Mouse (Mus musculus) left cerebral cortex, adult 18-20 months (tissue): ENCODE results near the gene Cox19. TPM values are rescaled to one million over a fixed set of nuclear protein-coding genes. Genes with fewer than 3 reads are reported as not detected.

Experiments used
- DNase-seq, 2 experiments: peaks; one replicate each; pipeline ENCODE4 v3.0.0; 2021 to 2022; ENCODE audit warnings: low spot score in 2 of 2, mixed read lengths in 1 of 2
- total RNA-seq, 2 experiments: library from RNA; stranded (reverse); gene quantifications; 2 replicates each; pipeline ENCODE4 v1.2.3; 2021

Gene Cox19
- total RNA-seq, 2 experiments from 2014 or later: 66.8 to 67.7 TPM

DNA sequence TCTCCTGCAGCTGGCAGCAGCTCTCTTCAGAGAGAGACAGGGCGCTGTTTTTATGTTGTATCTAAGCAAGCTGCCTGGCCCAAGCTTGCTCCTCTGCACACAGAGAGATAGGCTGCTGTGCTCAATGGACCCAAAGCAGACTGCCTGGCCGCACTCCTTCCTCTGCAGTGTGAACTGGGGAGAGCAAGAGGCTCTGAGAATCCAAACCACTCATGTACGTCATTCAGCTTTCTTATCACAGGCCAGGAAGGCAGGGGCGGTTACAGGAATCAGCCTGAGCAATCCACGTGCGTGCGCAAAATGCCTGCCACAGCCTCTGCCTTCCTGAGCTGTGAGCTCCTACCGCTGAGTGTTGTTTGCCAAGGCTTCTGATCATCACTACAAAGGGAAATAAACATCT, 31.5 kb upstream of the Cox19 start:
- DNase-seq: peak; percentile 58 to 72

DNA sequence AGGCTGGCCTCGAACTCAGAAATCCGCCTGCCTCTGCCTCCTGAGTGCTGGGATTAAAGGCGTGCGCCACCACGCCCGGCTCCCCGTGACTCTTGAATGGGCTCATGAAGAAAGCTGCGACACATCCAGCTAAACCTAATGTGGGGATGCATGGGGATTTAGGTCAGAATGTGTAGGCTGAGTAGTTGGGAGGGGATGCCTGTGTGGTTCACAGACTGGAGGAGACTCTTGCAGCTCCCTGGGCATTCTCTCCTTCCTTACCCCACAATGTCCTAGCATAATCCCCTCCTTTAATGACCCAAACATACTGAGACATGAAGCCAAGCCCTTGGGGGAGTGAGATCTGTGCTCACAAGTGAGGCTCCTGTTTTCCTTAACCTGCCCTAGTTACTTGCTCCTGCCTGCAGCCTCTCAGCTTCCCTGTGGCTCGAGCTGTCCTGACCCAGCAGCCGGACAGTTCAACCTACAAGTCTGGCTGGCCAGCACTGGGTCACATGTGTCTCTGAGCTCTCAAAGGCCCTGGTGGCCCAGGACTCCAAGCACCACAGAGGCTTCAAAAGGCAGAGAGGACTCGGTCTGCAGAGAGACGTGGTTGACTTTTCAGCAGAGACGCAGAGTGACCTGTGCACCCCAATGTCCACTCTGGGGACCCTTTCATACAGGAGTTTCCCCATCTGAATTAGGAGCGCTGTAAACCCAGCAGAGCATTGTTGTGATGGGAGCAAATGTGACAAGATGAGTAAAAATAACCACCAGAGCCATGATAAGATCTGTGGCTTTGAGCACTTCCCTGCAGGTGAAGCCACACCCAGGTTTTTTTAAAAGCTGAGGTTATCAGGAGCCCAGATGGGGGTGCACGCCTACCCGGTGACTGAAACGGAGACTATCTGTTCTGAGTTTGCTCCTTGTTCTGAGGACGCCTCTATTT, 30.6 kb upstream of the Cox19 start:
- DNase-seq: no peak

DNA sequence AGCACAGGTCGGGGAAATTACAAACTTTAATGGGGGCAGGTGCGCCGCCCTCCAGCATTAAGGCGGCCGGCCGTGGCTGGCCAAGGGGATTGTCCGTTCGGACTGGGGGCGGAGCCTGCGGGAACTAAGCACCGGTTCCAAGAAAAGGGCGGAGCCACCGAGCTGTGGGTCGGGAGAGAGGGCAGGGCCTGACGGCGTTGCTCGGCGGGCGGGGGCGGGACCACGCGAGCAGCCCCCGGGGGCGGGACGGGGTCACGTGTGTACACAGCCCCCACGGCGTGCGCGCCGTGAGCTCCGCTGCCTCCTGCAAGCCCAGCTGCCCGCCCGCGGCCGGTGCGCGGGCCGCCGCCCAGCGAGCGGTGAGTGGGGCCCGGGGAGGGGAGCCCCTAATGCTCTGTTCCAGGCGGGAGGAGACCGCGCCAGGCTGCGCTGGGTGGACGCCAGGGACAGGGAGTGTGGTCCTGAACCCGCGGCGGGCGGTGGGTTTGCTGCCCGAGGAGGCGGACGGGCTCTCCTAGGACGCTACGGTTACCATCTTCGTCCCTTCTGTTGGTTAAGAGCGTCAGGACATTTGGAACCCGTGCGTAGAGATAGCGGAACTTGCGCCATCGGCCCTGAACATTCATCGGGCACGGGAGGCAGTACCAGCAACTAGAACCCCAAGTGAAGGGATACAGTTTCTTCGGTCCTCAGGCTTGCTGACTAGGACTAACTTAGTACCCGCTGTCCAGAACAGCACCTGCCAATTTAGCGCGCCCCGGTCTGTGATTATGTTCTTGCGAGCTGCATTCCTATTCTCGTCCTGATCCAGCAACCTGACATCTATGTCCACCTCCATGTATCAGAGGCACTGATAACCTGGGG, 29.4 kb upstream of the Cox19 start:
- peak; percentile 81 to 87 for DNase-seq

DNA sequence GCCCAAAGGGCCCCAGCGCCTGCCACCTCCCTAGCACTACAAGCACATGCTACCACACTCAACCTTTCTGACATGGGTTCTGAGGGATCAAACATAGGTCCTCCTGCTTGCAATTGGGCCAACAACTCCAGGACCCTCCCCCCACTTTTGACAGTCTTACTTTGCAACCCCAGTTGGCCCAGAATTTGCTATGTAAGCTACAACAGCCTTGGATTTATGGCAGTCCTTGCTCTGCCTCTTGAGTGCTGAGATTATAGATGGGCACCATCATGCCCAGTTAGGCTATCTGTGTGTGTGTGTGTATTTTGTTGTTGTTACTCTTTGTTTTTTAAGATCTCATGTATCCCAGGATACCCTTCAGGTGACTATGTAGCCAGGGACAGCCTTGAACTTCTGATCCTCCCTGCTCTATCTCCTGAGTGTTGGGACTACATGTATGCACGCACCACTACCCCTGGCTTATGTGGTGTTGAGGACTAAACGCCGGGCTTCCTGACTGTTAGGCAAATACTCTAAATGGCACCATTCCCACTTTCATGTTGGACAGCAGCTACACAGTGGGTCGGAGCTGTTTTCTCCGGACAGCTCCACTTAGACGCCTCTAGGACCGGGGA, 28.7 kb upstream of the Cox19 start:
- no peak for DNase-seq

DNA sequence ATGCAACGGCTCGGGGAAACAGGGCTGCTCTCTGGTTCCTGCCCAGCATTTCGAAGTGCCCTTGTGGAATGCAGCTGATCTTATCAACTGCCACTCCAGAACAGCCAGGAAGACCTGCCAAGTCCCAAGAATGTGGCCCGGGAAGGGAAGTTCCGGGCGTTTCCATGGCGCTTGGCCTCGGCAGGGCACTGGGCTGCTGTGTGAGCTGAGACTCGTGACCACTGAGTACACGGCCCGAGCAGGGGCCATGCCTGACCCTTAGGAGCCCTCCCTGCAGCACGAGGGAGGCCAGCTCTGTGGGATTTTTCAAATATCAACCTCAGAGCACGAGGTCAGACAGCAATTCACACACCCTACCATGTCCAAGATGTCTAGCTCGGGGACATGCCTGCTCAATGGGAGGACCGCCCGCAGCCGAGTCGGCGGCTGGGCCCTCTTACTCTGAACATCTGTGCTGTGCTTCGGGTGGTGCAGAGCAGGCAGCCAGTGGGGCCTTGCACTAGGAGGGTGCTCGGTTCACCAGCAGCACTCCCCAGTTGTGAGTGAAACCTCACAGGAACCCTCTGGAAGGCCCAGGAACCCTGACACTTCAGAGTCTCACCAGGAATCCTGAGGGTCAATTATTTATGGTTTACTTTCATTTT, 27.9 kb upstream of the Cox19 start:
- DNase-seq: no peak

DNA sequence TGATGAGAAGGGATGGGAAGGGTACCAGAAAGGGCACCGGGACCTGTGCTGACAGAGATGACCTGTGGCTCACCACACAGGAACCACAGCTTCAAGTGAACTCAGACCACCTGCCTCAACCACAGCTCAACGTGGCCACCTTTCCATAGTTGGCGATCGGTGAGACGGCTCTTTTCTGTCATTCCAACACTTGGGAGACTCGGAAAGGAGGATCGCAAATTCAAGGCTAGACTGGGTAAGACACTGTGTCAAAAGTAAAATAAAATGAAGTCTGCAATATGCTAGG, 27.0 kb upstream of the Cox19 start:
- no peak for DNase-seq

DNA sequence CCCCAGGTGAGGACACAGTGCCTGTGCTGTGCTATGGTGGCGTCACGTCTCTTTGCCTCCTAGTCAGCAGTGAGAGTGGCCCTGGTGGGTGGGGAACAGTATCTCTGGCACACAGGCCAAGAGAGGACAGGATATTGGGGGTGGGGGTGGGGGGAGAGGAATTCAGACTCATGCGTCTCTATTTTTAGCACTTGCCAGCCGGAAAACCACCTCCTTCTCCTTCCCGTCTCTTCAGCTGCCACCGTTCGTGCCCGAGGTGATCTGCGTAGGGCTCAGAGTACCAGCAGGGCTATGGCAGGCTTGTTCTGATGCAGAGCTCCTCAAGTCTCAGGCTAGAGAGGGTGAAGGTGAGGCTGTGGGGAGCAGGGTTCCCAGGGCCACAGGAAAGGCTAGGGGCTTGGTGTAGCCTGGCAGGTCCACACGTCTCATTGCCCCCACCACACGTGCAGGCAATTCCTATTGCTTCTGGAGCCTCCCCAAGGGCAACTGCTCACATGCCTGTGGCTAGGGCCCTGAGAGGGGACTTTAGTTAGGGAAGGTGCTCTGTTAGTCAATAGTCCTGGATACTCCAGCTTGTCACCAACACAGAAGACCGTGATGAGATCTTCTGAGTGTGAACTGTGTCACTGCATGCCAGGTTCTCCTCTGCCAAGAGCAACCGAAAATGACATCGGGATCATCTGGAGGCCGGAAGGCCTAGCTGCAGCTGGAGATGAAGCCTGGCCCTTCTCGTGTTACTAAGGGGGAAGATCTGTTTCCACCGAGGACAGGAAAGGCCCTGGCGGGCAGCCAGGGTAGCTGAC, 26.5 kb upstream of the Cox19 start, which contains the start of gene Gpr146:
Gene Gpr146, plus strand, starts transcription at position 230 of the 803 bp plus-strand sequence.
- DNase-seq: no peak

DNA sequence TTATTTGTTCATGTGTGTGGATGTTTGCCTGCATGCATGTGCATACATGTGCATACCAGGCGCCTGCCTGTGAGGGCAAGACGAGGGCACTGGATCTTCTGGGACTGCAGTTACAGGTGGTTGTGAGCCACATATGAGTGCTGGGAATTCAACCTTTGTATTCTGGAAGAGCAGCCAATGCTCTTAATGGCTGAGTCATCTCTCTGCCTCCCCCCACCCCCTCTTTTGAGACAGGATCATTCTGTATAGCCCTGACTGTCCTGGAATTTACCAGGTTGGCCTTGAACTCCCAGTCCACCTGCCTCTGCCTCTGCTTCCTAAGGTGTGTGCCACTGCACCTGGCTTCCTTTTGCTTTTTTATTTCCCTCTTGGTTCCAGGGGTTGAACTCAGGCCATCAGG, 23.6 kb upstream of the Cox19 start:
- DNase-seq: no peak

DNA sequence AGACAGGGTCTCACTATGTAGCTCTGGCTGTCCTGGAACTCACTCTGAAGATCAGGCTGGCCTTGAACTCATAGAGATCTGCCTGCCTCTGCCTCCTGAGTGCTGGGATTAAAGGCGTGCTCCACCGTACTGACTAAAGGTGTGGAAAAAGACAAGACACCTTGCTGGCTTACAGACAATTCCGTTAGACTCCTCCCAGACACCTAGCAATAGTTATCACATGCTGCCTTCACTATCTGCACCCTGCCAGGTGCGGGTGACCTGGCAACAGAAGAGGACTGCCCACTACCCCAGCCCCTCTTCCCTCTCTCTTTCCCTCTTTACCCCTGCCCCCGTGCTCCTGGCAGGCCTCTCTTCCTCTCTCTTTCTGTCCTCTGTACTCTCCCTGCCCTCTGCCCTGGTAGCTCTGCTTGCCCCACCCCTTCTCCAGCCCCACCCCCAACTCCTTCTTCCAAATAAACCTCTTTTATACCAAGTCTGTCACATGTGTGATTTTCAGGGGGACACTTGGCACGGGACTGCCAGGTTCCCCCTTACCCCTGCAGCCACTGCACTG, 22.7 kb upstream of the Cox19 start:
- DNase-seq: no peak

DNA sequence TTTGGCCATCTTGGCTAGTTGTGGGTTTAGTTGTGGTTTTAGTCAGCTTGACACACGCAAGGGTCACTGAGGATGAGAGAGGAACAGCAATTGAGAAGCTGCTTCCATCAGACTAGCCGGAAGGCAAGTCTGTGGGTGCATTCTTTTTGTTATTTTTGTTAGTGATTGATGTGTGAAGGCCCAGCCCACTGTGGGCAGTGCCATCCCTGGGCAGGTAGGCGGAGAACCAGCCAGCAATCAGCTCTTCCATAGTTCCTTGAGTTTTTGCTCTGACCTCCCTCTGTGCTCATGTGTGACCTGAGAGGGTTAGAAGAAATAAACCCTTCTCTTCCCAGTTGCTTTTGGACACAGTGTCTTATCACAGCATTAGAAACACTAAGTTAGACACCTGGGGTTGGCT, 21.9 kb upstream of the Cox19 start:
- DNase-seq: no peak

DNA sequence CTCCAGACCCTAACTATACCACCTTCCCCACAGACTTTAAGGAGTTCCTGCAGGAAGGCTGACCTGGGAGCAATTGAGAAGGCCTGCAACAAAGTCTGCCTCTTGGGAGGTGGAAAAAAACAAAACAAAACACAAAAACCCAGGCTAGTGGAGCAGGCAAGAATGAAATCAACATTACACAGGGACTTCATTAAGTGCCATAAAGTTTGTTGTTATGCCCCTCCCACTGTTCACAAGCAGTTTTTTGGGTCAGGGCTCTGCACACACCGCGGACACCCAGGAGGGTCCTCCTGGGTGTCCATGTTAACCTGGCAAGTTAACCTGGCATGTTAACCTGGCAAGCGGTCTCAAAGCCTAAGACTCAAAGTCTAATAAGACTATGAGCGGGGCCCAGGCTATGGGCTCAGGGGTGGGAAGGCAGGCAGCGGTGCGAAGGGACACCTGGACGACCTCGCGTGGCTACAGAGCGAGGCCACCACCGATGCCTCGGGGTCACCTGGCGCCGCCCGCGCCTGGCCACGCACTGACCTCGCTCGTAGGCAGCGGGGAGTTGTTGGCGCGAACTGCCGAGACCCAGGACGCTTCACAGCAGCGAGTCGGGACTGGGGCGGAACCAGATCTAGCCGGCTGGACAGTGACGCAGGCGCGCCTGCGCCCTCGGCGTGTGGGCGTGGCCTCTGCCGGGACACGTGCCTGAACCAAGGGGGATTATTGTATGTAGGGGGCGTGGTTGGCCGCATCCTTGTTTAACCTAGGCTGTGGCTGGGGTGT, 20.6 kb upstream of the Cox19 start:
- peak; percentile 84 to 90 for DNase-seq

DNA sequence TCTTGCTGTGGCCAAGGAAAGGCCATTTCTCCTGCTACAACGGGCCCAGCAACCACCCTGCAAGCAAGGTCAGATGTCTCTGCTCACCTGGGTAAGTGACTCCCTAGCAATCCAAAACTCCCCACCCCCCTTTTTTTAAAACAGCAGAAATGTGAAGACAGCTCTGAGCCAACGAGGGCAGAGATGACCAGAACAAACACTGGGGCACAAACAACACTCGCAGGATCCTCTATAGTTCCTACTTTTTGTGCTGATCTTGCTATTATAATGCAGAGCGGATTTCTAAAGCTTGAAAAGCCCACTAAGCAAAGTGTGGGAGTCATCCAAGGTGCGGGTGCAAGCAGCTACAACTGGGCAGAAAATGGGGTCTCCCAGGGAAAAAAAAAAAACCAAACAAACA, 19.9 kb upstream of the Cox19 start:
- DNase-seq: no peak

DNA sequence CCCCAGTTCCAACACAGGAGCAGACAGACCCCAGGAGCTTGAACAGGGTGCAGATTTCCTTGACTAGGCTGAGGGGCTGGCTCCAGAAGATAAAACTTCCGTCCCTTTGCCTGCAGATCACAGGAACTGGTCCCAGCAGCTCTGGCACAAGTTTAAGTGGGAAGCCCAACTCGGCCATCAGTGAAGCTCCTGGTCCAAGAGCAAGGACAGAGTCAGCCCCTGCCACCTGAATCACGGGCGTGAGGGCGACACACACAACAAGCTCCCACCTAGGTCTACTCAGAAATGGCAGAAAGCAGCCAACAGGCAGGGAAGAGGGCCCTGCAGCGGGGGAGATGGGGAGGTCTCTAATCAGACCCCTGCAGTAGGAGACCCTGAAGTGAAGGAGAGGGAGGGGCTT, 19.1 kb upstream of the Cox19 start:
- DNase-seq: no peak

DNA sequence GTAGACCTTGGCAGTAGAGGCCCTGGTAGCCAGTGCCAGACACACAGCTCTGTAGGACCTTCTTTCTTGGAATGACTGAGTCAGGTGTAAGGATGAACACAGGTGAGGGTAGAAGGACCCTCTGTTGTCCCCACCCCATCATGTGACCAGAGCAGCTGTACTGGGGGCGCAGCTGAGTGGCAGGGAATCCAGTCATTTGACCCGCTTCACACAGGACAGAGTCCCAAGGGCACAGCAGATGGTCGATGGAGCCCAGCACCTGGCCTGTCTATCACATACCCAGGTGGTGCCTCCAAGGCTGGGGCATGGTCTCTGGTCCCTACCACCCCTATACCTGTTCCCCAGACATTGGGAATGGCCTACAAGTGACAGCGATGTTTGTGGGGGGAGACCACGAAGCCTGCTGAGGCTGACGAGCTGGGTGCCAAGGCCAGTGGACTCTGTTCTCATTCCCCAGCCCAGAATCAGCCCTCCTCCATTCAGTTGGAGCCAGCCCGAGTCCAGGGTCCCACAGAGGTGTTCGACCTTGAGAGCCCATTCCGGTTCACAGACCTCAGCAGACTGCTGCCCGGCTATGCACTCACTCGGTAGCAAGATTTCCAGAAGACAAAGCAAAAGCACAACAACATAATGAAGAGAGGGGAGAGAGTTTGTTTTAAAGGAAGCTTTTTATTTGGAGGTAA, 17.6 kb upstream of the Cox19 start:
- no peak for DNase-seq

DNA sequence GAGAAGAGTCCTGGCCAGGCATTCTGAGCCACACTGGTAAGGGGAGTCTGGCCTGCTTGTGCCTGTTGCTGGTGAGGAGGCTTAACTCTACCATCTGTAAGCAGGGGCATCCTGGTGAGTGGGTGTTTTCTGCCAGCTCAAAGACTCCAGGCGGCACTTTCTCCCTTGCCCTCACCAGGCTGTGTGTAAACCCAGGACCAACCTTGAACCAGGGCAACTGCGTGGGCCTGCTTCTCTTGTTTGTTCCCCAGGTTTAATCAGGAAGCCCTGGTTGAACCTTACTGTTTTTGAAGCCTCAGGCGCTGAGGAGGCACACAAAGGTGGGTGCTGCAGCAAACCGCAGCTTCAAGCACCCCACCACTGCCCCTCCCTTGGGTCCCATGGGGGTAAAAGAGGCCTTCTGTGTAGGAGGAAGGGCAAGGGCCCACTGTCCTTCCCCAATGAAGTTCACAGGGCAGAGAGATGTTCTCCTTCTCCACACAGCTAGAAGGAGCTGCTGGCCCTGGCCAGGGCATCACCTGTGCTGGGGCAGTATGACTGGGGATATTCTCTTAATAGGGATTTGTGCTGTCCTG, 16.8 kb upstream of the Cox19 start:
- no peak for DNase-seq

DNA sequence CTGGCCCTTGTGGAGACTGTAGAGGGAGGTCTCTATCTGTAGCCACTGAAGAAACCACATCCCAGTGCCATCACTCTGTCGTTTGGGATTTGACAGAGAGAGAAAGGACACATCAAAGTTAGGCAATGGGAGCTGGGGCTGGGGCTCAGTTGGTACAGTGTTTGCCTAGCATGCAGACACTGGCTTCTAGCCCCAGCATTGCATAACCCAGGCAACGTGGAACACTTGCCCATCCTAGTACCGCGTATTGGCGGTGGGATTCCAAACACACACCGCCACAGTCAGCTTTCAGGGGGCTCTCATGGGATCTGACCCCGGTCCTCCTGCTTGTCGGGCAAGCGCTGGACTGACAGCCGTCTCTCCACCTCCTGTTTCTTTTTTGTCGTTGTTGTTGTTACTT, 15.3 kb upstream of the Cox19 start:
- DNase-seq: no peak

DNA sequence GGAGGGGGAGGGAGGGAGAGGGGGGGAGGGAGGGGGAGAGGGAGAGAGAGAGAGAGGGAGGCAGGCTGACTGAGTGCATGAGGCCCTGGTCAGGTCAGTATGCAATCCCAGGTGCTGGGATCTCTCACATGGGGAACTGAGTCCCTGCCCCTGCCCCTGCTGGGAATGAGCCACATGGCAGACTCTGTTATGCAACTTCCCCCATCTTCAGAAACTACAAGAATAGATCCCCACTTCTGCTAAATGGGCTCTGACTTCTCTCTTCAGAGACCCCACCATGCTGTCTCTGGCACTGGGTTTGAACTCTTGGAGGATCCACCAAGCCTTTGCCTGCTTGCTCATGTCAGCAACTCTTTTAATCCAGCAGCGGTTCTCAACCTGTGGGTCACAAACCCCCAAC, 14.6 kb upstream of the Cox19 start:
- DNase-seq: no peak

DNA sequence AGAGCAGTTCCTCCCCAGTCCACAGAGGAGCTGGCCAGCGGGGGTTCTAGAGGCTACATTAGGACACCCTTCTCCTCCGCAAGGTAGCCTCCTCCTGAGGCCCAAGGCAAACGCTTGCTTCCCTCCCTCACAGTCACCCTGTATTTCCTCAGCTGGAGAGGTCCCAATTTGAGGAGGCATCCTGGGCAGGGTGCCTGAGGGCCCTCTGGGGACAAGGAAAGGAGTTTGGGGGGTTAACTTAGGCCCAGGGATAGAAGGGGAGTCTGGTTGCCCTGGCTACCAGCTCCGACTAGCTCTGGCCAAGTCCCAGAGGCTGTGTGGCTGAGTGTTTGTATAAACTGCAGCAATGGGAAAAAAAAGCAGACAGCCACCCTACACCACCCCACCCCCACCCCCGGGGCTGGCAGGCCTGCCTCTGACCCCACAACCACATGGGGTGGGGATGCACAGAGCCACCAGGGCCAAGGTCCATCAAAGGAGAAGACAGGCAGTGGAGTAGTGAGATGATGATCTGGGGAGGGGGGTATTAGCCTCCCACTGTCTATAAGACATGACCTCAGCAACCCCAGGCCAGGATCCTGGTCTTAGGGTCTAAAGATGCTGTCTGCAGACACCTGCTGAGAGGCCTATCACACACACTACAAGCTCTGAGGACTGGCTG, 13.8 kb upstream of the Cox19 start:
- DNase-seq: no peak
